Mouse (Mus musculus) heart, embryonic 16.5 days (tissue): ENCODE results near the gene Mybbp1a. TPM values are rescaled to one million over a fixed set of nuclear protein-coding genes. Genes with fewer than 3 reads are reported as not detected.
"Not testable (repeated sequence)": the region's sequence is repeated elsewhere in the genome, so short reads cannot be mapped to it uniquely, and the experiment has no call there.

Source experiments
- ATAC-seq: fragments of 200-750 bp; cut with Nextera tagmentation; replicated peaks from 2 replicates; pipeline ENCODE4 v1.8.0; 2017; ENCODE audit warnings: moderate number of reproducible peaks; ENCODE audit not compliant: insufficient read depth, low FRiP score; ENCODE audit errors: extremely low read depth
- H3K27ac ChIP-seq: fragments of 300-500 bp; sonication (generic); 2 replicates; pipeline ENCODE4 v1.5.1; 2014; ENCODE audit warnings: mild to moderate bottlenecking, low read length, control low read depth, moderate library complexity
- H3K27me3 ChIP-seq: fragments of 300-500 bp; sonication (generic); 2 replicates; pipeline ENCODE4 v1.6.1; 2014; ENCODE audit warnings: low read length, mixed read lengths; ENCODE audit not compliant: control insufficient read depth, insufficient read depth
- H3K36me3 ChIP-seq: fragments of 300-500 bp; sonication (generic); 2 replicates; pipeline ENCODE4 v1.6.1; 2014; ENCODE audit not compliant: control insufficient read depth, insufficient read depth
- H3K4me1 ChIP-seq: fragments of 300-500 bp; sonication (generic); 2 replicates; pipeline ENCODE4 v1.6.1; 2014; ENCODE audit warnings: low read length, mixed read lengths; ENCODE audit not compliant: control insufficient read depth, insufficient read depth
- H3K4me2 ChIP-seq: fragments of 300-500 bp; sonication (generic); 2 replicates; pipeline ENCODE4 v1.6.1; 2014; ENCODE audit warnings: low read depth, mild to moderate bottlenecking, control low read depth, low read length
- H3K4me3 ChIP-seq: fragments of 300-500 bp; sonication (generic); 2 replicates; pipeline ENCODE4 v1.5.1; 2014; ENCODE audit warnings: mild to moderate bottlenecking, control low read depth, low read length
- H3K9ac ChIP-seq: fragments of 300-500 bp; sonication (generic); 2 replicates; pipeline ENCODE4 v1.6.1; 2014; ENCODE audit warnings: low read length, control low read depth
- H3K9me3 ChIP-seq: fragments of 300-500 bp; sonication (generic); replicated peaks from 2 replicates; pipeline ENCODE4 v1.6.1; 2016; ENCODE audit warnings: low read length; ENCODE audit not compliant: control insufficient read depth
- WGBS: fragments of 180-500 bp; shearing (Covaris S2); extraction: QIAGEN DNeasy Blood & Tissue Kit; methylation state at CpG from one replicate; pipeline ENCODE4 v1.1.7; 2014; 5-methylcytosine and 5-hydroxymethylcytosine counted together
- polyA plus RNA-seq: library from polyadenylated mRNA; unstranded; fragments of >200 nt; fragmentation: Nextera tagmentation; extraction: Ambion mirVana; gene quantifications from 2 replicates; pipeline ENCODE4 v1.2.1, GENCODE M21; 2015

The Mybbp1a gene
- polyA plus RNA-seq, 1 experiment from 2014 or later, result 70.2 TPM

- H3K9ac ChIP-seq, H3K4me1 ChIP-seq, H3K27ac ChIP-seq, H3K4me2 ChIP-seq, ATAC-seq, H3K9me3 ChIP-seq, H3K36me3 ChIP-seq, H3K4me3 ChIP-seq, H3K27me3 ChIP-seq: not testable (repeated sequence)
- 68% methylated on average over 9 of the region's 9 CpGs for WGBS
These were observed 10.7 kb upstream of the Mybbp1a start for GRCm38 (mm10) chr11:72430311-72431068.

- Histone ChIP-seq H3K4me3 (no peak within 1 kb of the TSS), H3K27me3 (no peaks in the 10 kb centered on the region), H3K36me3 (no peaks in the 10 kb centered on the region), H3K9me3 (no peaks in the 10 kb centered on the region), H3K27ac (no peak within 1 kb of the TSS), H3K4me2 (no peak within 1 kb of the TSS), H3K9ac (no peak within 1 kb of the TSS), H3K4me1 (peaks cover 14% of the 10 kb centered on the region; the same call in 1 of the 2 replicates)
- 57% methylated on average over 11 of the region's 11 CpGs for WGBS
- ATAC-seq, result no peak; the same call in 1 of the 2 replicates
These were observed 6.0 kb upstream of the Mybbp1a start, which contains the start of gene Ggt6 for GRCm38 (mm10) chr11:72434963-72435693. Gene Ggt6, plus strand, starts transcription at chr11:72435526.

- no peak overlapping the region for H3K27ac ChIP-seq
- no peaks in the 10 kb centered on the region for H3K9me3 ChIP-seq
- H3K4me3 ChIP-seq, result no peak overlapping the region
- 33% methylated on average over 2 of the region's 2 CpGs for WGBS
- peak; percentile 46 for ATAC-seq
- H3K4me2 ChIP-seq, result no peak overlapping the region
- H3K36me3 ChIP-seq, result no peaks in the 10 kb centered on the region
- H3K9ac ChIP-seq, result no peak overlapping the region
- no peaks in the 10 kb centered on the region for H3K27me3 ChIP-seq
- peaks cover 14% of the 10 kb centered on the region; the same call in 1 of the 2 replicates for H3K4me1 ChIP-seq
These were observed 5.5 kb upstream of the Mybbp1a start for GRCm38 (mm10) chr11:72435694-72436045.

- Histone ChIP-seq H3K4me2 (no peak overlapping the region), H3K4me1 (peaks cover 14% of the 10 kb centered on the region; the same call in 1 of the 2 replicates), H3K27ac (no peak overlapping the region), H3K27me3 (no peaks in the 10 kb centered on the region), H3K4me3 (no peak overlapping the region), H3K9me3 (no peaks in the 10 kb centered on the region), H3K36me3 (no peaks in the 10 kb centered on the region), H3K9ac (no peak overlapping the region)
- no peak for ATAC-seq
- 60% methylated on average over 5 of the region's 5 CpGs for WGBS
These were observed 4.9 kb upstream of the Mybbp1a start for GRCm38 (mm10) chr11:72436271-72436670.

GRCm38 (mm10) chr11:72436756-72437650, 4.2 kb upstream of the Mybbp1a start:
- peaks cover 17% of the 10 kb centered on the region for H3K4me1 ChIP-seq
- H3K4me3 ChIP-seq, result no peak overlapping the region
- H3K4me2 ChIP-seq, result no peak overlapping the region
- WGBS, result 82% methylated on average over 16 of the region's 16 CpGs
- H3K27ac ChIP-seq, result no peak overlapping the region
- no peaks in the 10 kb centered on the region for H3K36me3 ChIP-seq
- H3K27me3 ChIP-seq, result no peaks in the 10 kb centered on the region
- H3K9ac ChIP-seq, result no peak overlapping the region
- H3K9me3 ChIP-seq, result no peaks in the 10 kb centered on the region
- no peak for ATAC-seq

- Histone ChIP-seq H3K4me2 (no peak overlapping the region), H3K9ac (no peak overlapping the region), H3K4me1 (peaks cover 23% of the 10 kb centered on the region), H3K4me3 (no peak overlapping the region), H3K27ac (no peak overlapping the region), H3K36me3 (peaks cover 8% of the 10 kb centered on the region), H3K27me3 (no peaks in the 10 kb centered on the region), H3K9me3 (no peaks in the 10 kb centered on the region)
- 54% methylated on average over 4 of the region's 4 CpGs for WGBS
- no peak for ATAC-seq
These were observed 2.7 kb upstream of the Mybbp1a start for GRCm38 (mm10) chr11:72438411-72438810.

- Histone ChIP-seq H3K4me2 (peak overlapping the region; percentile 98), H3K4me3 (peak overlapping the region; percentile 95), H3K9ac (peak overlapping the region; percentile 90), H3K36me3 (peaks cover 30% of the 10 kb centered on the region), H3K4me1 (peaks cover 15% of the 10 kb centered on the region), H3K27ac (peak overlapping the region; percentile 92)
- not testable (repeated sequence) for ATAC-seq, H3K9me3 ChIP-seq, H3K27me3 ChIP-seq
- 42% methylated on average over 6 of the region's 6 CpGs for WGBS
These were observed 574 bp upstream of the Mybbp1a start for GRCm38 (mm10) chr11:72440597-72440964.

GRCm38 (mm10) chr11:72446311-72447105, 5.4 kb downstream of the Mybbp1a start:
- Histone ChIP-seq H3K36me3 (peaks cover 87% of the 10 kb centered on the region), H3K4me1 (peaks cover 9% of the 10 kb centered on the region), H3K9ac (no peak overlapping the region), H3K27ac (no peak overlapping the region), H3K27me3 (no peaks in the 10 kb centered on the region), H3K4me2 (no peak overlapping the region), H3K4me3 (no peak overlapping the region), H3K9me3 (no peaks in the 10 kb centered on the region)
- 91% methylated on average over 6 of the region's 6 CpGs for WGBS
- ATAC-seq, result no peak
